Mouse (Mus musculus): Measurements from ENCODE around the gene Sae1.
"Not testable (repeated sequence)": the region's sequence is repeated elsewhere in the genome, so short reads cannot be mapped to it uniquely, and the experiment has no call there.

Gene Sae1

GRCm38 (mm10) chr7:16402968-16403948 lies 15.7 kb upstream of the Sae1 start:
- DNase-seq (ENCODE audit: low spot score) = peak; percentile 7

DNA sequence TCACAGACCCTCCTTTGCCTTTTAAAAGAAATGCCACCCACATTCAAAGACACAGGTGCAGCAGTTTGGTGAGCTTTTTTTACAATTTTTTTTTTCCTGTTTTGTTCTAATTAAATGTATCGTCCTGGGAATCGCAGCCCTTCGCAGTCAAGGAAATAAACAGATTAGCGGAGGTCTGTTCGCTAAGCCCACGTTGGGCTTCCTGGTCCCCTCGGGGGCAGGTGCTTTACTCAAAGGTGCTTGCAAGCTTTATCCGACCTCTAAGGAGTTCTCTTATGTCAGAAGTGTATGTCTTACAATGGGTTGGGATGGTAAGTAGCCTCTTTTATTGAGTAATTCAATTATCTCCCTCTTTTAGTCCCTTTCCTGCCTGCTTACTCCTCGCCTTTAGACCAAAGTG lies 14.8 kb upstream of the Sae1 start:
- no peak for DNase-seq (ENCODE audit: low spot score)

DNA sequence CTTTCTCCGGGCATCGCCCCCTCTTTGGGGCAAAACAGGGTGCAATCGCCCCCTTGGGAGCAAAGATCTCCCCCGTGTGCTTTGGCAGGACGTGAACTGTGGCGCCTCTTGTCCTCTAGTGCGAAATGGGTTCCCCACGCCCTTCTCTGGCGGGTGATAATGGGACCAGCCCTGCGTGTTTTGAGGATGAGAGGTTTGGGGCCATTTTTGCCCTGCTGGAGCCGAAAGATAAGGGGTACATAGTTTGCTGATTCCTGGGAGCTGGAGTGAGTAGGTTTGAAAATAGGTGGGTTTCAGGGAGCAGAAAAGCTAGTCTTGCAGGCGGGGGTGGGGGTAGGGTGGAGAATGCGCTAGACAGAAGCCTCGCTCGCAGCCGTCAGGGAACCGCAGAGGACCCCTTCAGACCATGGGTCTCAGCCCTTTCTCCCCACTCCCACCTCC lies 14.4 kb upstream of the Sae1 start:
- peak; percentile 7 for DNase-seq (ENCODE audit: low spot score)

GRCm38 (mm10) chr7:16400689-16401611 lies 13.3 kb upstream of the Sae1 start, which contains the start of gene Zc3h4:
Gene Zc3h4, plus strand, starts transcription at chr7:16400910.
- DNase-seq (ENCODE audit: low spot score) = peak; percentile 95

- DNase-seq (ENCODE audit: low spot score) = peak; percentile 91
These were observed 12.4 kb upstream of the Sae1 start for GRCm38 (mm10) chr7:16399820-16400688.

DNA sequence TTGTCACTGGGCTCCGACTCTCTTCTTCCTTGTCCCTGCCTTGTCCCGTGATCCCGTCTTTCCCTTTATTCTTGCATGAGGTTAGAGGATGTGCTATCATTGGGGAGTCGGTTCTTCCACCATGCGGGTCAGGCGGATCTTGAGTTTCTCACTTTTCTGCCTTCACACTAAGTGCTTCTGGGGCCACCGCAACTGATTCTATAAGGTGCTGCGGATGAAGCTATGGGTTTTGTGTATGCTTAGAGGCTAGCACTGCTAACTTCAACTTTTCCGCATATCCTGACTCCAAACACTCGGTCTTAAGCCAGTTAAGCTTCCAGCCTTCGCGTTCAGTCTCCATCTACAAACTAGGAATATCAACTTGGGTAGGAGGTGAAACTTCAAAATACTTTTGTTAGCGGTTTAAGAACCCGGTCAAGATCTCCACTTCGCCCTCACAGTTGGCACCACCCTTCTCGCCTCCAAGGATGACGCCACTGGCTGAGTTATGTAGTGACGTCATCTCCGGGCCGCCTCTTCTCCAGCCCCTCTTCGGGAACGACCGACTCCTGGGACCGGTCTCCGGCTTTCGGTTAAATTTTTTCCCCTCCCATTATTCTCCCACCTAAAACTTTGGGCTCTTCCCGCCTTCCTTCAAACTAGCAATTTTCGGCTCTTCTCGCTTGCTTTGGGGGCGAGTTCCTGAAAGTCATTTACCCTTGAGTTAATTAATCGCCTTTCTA lies 11.7 kb upstream of the Sae1 start:
- DNase-seq (ENCODE audit: low spot score) = peak; percentile 72

GRCm38 (mm10) chr7:16398387-16399050 lies 10.9 kb upstream of the Sae1 start:
- no peak for DNase-seq (ENCODE audit: low spot score)

DNA sequence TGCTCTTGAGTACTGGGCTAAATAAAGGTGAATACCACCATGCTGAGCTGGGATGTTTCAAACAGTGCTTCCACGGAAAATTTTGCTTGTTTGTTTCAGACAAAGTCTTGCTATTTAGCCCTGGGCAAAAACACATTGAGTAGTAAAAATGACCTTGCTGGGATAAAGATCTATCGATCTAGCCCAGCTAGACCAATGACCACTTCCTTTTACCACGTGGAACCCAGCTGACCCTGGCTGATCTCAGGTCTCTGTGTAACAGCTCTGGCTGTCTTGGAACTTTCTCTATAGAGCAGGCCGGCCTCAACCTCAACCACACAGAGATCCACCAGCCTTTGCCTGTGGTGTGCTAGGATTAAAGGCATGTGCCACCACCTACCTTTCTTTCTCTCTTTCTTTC lies 9.9 kb upstream of the Sae1 start:
- DNase-seq (ENCODE audit: low spot score) = no peak

GRCm38 (mm10) chr7:16395944-16396343 lies 8.3 kb upstream of the Sae1 start:
- DNase-seq (ENCODE audit: low spot score) = no peak

DNA sequence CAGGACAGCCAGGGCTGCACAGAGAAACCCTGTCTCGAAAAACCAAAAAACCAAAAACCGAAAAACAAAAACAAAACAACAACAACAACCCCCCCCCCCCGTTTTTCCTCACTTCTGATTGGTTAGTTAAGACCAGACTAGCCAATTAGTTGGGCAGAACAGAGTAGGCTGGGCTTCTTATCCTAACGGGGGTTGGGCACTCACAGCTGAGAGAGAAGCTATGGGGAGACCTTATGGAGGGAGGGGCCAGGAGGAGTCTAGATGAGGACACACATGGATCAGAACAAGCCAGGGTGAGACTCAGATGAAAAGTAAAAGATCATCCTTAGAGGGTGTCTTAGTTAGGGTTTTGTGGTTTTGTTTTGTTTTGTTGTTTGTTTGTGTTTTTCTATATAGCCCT lies 5.3 kb upstream of the Sae1 start:
- DNase-seq (ENCODE audit: low spot score) = no peak

- DNase-seq (ENCODE audit: low spot score) = not testable (repeated sequence)
These were observed 2.3 kb upstream of the Sae1 start for GRCm38 (mm10) chr7:16389942-16390341.

DNA sequence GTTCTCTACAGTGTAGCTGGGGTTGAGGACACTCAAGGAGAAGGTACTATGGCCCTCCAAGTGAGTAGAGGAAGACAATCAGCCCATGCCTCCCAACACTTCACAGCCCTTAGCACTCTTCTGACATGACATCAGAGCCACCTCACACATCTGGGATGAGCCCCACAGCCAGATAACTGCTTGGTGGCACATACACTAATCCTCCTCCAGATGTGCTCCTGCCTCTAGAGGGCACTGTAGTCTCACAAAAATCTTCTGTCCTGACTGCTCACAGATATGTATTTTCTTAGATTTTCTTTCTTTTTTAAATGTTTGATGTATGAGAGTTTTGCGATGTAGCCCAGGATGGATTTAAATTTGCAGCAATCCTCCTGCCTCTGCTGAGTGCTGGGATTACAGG lies 11.1 kb downstream of the Sae1 start:
- DNase-seq (ENCODE audit: low spot score) = no peak

GRCm38 (mm10) chr7:16374989-16375388 lies 12.6 kb downstream of the Sae1 start:
- DNase-seq (ENCODE audit: low spot score) = no peak

GRCm38 (mm10) chr7:16373719-16374118 lies 13.9 kb downstream of the Sae1 start:
- DNase-seq (ENCODE audit: low spot score) = no peak

- no peak for DNase-seq (ENCODE audit: low spot score)
These were observed 17.0 kb downstream of the Sae1 start for GRCm38 (mm10) chr7:16370596-16370995.

DNA sequence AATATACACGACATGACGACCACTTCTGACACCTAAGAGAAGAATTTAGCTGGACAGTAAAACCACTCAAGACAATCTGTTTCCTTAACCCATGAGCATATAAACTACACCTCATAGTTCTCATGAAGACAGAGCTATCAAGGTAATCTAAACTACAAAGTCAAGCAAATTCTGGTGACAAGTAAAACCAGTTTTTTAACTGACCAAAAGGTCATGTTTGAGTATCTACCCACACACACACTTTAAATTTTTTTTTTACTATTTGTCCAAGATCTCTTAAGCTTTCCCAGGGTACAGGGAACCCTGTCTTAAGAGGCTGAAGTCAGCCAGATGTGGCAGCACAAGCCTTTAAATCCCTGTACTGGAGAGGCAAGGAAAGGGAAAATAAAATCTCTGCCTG lies 18.8 kb downstream of the Sae1 start:
- no peak for DNase-seq (ENCODE audit: low spot score)

DNA sequence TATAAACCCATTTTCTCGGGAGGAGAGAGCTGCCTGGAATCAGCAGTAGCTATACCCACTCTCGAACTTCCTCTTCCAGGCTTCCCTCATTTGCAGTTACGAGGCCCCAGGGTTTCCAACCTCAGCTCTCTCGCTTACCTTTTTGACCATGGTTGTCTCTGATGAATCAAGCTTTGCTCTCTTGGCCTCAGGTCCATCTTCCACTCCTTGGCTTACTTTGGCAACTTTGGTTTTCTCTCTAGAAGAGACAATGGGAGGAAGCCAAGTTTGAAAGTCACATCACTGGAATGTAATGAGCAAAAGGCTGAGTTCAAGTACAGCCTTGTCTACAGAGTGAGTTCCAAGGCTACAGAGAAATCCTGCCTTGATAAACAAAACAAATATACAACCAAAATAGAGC lies 20.9 kb downstream of the Sae1 start:
- no peak for DNase-seq (ENCODE audit: low spot score)

- no peak for DNase-seq (ENCODE audit: low spot score)
These were observed 21.4 kb downstream of the Sae1 start for GRCm38 (mm10) chr7:16366133-16366646.

GRCm38 (mm10) chr7:16364901-16365500 lies 22.6 kb downstream of the Sae1 start:
- DNase-seq (ENCODE audit: low spot score) = no peak

DNA sequence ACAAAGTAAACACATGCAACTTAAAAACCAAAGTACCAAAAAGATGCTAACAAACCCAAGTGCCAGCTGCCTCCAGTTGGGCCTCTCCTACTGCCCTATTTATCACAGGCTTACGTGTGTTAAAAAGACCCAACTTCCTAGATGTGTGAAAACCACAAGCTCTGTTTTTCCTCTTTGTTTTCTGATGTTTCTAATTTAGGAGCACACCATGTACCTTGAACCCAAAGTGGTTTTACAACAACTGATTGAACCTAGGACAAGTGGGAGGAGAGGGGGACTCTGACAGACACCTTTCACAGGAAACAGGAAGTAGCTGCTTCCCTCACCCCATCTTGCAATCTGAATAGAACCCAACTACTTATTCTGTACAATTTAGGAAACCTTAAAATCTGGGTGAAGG lies 23.3 kb downstream of the Sae1 start:
- no peak for DNase-seq (ENCODE audit: low spot score)
